Mouse (Mus musculus) forebrain, embryonic 16.5 days (tissue): ENCODE measurements around the gene Kcne1l. TPM values are rescaled to one million over a fixed set of nuclear protein-coding genes. Genes with fewer than 3 reads are reported as not detected.

Source experiments
- ATAC-seq: fragments of 200-750 bp; cut with Nextera tagmentation; 2 replicates; pipeline ENCODE4 v1.8.0; 2017; ENCODE audit warnings: mild to moderate bottlenecking, moderate library complexity
- H3K27ac ChIP-seq: fragments of 300-500 bp; sonication (generic); 2 replicates; pipeline ENCODE4 v1.5.1; 2014; ENCODE audit warnings: low read length, control low read depth
- H3K27me3 ChIP-seq: fragments of 300-500 bp; sonication (generic); replicated peaks from 2 replicates; pipeline ENCODE4 v1.6.1; 2014; ENCODE audit warnings: low read length; ENCODE audit not compliant: control insufficient read depth, insufficient read depth
- H3K36me3 ChIP-seq: fragments of 300-500 bp; sonication (generic); 2 replicates; pipeline ENCODE4 v1.6.1; 2014; ENCODE audit not compliant: control insufficient read depth, insufficient read depth
- H3K4me1 ChIP-seq: fragments of 300-500 bp; sonication (generic); replicated peaks from 2 replicates; pipeline ENCODE4 v1.6.1; 2014; ENCODE audit warnings: low read length; ENCODE audit not compliant: control insufficient read depth, insufficient read depth
- H3K4me2 ChIP-seq: fragments of 300-500 bp; sonication (generic); 2 replicates; pipeline ENCODE4 v1.6.1; 2014; ENCODE audit warnings: mild to moderate bottlenecking, low read length, control low read depth
- H3K4me3 ChIP-seq: fragments of 300-500 bp; sonication (generic); replicated peaks from 2 replicates; pipeline ENCODE4 v1.5.1; 2014; ENCODE audit warnings: mild to moderate bottlenecking, low read length, control low read depth
- H3K9ac ChIP-seq: fragments of 300-500 bp; sonication (generic); replicated peaks from 2 replicates; pipeline ENCODE4 v1.6.1; 2014; ENCODE audit warnings: low read depth, low read length, control low read depth
- H3K9me3 ChIP-seq: fragments of 300-500 bp; sonication (generic); 2 replicates; pipeline ENCODE4 v1.6.1; 2016; ENCODE audit warnings: low read length; ENCODE audit not compliant: control insufficient read depth
- WGBS: fragments of 180-500 bp; shearing (Covaris S2); extraction: QIAGEN DNeasy Blood & Tissue Kit; methylation state at CpG from one replicate; pipeline ENCODE4 v1.1.7; 2014; 5-methylcytosine and 5-hydroxymethylcytosine counted together
- polyA plus RNA-seq: library from polyadenylated mRNA; unstranded; fragments of >200 nt; fragmentation: Nextera tagmentation; extraction: Ambion mirVana; gene quantifications from 2 replicates; pipeline ENCODE4 v1.2.1, GENCODE M21; 2015

The Kcne1l gene
- 21.1 and 31.5 TPM in 2 replicates for polyA plus RNA-seq

GRCm38 (mm10) chrX:142305869-142306581, at the start of gene Kcne1l:
TSS of gene Kcne1l (minus strand) at chrX:142306294.
- Histone ChIP-seq H3K9me3 (no peaks in the 10 kb centered on the region), H3K27me3 (no peaks in the 10 kb centered on the region; the same call in 1 of the 2 replicates), H3K4me1 (peaks cover 8% of the 10 kb centered on the region; the same call in 1 of the 2 replicates), H3K27ac (peak within 1 kb of the TSS; percentile 66), H3K9ac (peak within 1 kb of the TSS; percentile 48), H3K4me3 (peak within 1 kb of the TSS; percentile 1), H3K4me2 (peak within 1 kb of the TSS; percentile 50), H3K36me3 (no peaks in the 10 kb centered on the region)
- ATAC-seq = peak; percentile 77
- WGBS = 21% methylated on average over 20 of the region's 33 CpGs

GRCm38 (mm10) chrX:142336207-142336606, 30.1 kb upstream of the Kcne1l start:
- Histone ChIP-seq H3K4me2 (no peak overlapping the region), H3K9me3 (no peaks in the 10 kb centered on the region), H3K9ac (no peak overlapping the region), H3K27ac (no peak overlapping the region), H3K36me3 (no peaks in the 10 kb centered on the region), H3K4me1 (no peaks in the 10 kb centered on the region), H3K4me3 (no peak overlapping the region), H3K27me3 (no peaks in the 10 kb centered on the region)
- ATAC-seq = no peak
- 94% methylated on average over 6 of the region's 6 CpGs for WGBS

GRCm38 (mm10) chrX:142335502-142335901, 29.4 kb upstream of the Kcne1l start:
- Histone ChIP-seq H3K4me1 (no peaks in the 10 kb centered on the region), H3K9ac (no peak overlapping the region), H3K27ac (no peak overlapping the region), H3K36me3 (no peaks in the 10 kb centered on the region), H3K4me2 (no peak overlapping the region), H3K4me3 (no peak overlapping the region), H3K27me3 (no peaks in the 10 kb centered on the region), H3K9me3 (no peaks in the 10 kb centered on the region)
- WGBS = 82% methylated on average over 5 of the region's 5 CpGs
- ATAC-seq = no peak

- no peak for ATAC-seq
- no peaks in the 10 kb centered on the region for H3K4me1 ChIP-seq
- H3K36me3 ChIP-seq = no peaks in the 10 kb centered on the region
- 82% methylated on average over 2 of the region's 2 CpGs for WGBS
- H3K27me3 ChIP-seq = no peaks in the 10 kb centered on the region
- H3K9me3 ChIP-seq = no peaks in the 10 kb centered on the region
- no peak overlapping the region for H3K4me2 ChIP-seq
- no peak overlapping the region for H3K4me3 ChIP-seq
- no peak overlapping the region for H3K27ac ChIP-seq
- H3K9ac ChIP-seq = no peak overlapping the region
Measured at GRCm38 (mm10) chrX:142325760-142326159, 19.7 kb upstream of the Kcne1l start.

- Histone ChIP-seq H3K9ac (no peak overlapping the region), H3K4me3 (no peak overlapping the region), H3K36me3 (no peaks in the 10 kb centered on the region), H3K4me2 (no peak overlapping the region), H3K27me3 (no peaks in the 10 kb centered on the region), H3K4me1 (no peaks in the 10 kb centered on the region), H3K9me3 (no peaks in the 10 kb centered on the region), H3K27ac (no peak overlapping the region)
- no peak for ATAC-seq
- 85% methylated on average over 9 of the region's 9 CpGs for WGBS
Measured at GRCm38 (mm10) chrX:142316106-142316505, 10.0 kb upstream of the Kcne1l start.

- 85% methylated on average over 8 of the region's 8 CpGs for WGBS
- Histone ChIP-seq H3K27ac (no peak overlapping the region), H3K9ac (no peak overlapping the region), H3K4me3 (no peak overlapping the region), H3K4me1 (0 out of 2 replicates have a peak, but pooled peaks cover 3% of the 10 kb centered on the region), H3K9me3 (no peaks in the 10 kb centered on the region), H3K27me3 (no peaks in the 10 kb centered on the region), H3K36me3 (no peaks in the 10 kb centered on the region), H3K4me2 (no peak overlapping the region)
- ATAC-seq = no peak
Measured at GRCm38 (mm10) chrX:142315270-142315669, 9.2 kb upstream of the Kcne1l start.

- Histone ChIP-seq H3K27ac (no peak overlapping the region), H3K27me3 (no peaks in the 10 kb centered on the region), H3K9me3 (no peaks in the 10 kb centered on the region), H3K9ac (no peak overlapping the region), H3K36me3 (no peaks in the 10 kb centered on the region), H3K4me2 (0 out of 2 replicates have a peak overlapping the region, but pooled peaks have one; percentile 17), H3K4me3 (no peak overlapping the region), H3K4me1 (0 out of 2 replicates have a peak, but pooled peaks cover 3% of the 10 kb centered on the region)
- ATAC-seq = peak; percentile 66
- 50% methylated on average over 11 of the region's 11 CpGs for WGBS
Measured at GRCm38 (mm10) chrX:142314307-142315024, 8.4 kb upstream of the Kcne1l start.

- peaks cover 7% of the 10 kb centered on the region; the same call in 1 of the 2 replicates for H3K4me1 ChIP-seq
- H3K36me3 ChIP-seq = no peaks in the 10 kb centered on the region
- no peak overlapping the region for H3K4me3 ChIP-seq
- no peak overlapping the region for H3K4me2 ChIP-seq
- no peak overlapping the region for H3K9ac ChIP-seq
- H3K27me3 ChIP-seq = no peaks in the 10 kb centered on the region
- H3K27ac ChIP-seq = no peak overlapping the region
- WGBS = 31% methylated on average over 5 of the region's 5 CpGs
- no peaks in the 10 kb centered on the region for H3K9me3 ChIP-seq
- peak; percentile 33; the same call in 1 of the 2 replicates for ATAC-seq
Measured at GRCm38 (mm10) chrX:142310431-142310830, 4.3 kb upstream of the Kcne1l start.
